Mouse (Mus musculus) 3134 (cell line): Measurements from ENCODE around the gene Asmt.

Experiments
- DNase-seq: peaks from one replicate; pipeline ENCODE4 v3.0.0-alpha.2; 2011; ENCODE audit warnings: low spot score; ENCODE audit not compliant: insufficient read length; ENCODE audit errors: extremely low read depth

The Asmt gene

GRCm38 (mm10) chrX:170672594-170673092 lies at the start of gene Asmt:
Asmt (plus strand) TSS chrX:170672644.
- peak; percentile 52 for DNase-seq

- DNase-seq: peak; percentile 59
Observed at GRCm38 (mm10) chrX:170673233-170673951, 948 bp downstream of the Asmt start.

DNA sequence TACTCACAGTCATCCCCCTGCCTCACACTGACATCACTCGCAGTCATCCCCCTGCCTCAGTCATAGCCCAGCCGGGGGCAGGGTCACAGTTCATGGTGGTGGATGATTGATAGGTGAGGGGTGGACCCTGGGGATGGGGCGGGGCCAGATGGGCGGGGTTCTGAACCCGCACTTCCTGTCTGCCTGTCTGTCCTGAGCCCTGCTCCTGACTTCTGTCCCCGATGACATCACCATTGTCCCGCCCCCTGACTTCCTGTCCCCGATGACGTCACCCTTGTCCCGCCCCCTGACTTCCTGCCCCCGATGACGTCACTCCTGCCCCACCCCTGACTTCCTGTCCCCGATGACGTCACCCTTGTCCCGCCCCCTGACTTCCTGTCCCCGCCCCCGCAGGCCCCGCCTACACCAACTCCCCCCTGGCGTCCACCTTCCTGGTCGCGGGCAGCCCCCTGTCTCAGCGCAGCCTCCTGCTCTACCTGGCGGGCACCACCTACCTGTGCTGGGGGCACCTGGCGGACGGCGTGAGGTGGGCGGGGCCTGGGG lies 1.9 kb downstream of the Asmt start:
- DNase-seq: no peak

- DNase-seq: no peak
Observed at GRCm38 (mm10) chrX:170674885-170675876, 2.7 kb downstream of the Asmt start.

GRCm38 (mm10) chrX:170675923-170676605 lies 3.6 kb downstream of the Asmt start:
- DNase-seq: no peak

- DNase-seq: no peak
Observed at GRCm38 (mm10) chrX:170676606-170677239, 4.3 kb downstream of the Asmt start.

DNA sequence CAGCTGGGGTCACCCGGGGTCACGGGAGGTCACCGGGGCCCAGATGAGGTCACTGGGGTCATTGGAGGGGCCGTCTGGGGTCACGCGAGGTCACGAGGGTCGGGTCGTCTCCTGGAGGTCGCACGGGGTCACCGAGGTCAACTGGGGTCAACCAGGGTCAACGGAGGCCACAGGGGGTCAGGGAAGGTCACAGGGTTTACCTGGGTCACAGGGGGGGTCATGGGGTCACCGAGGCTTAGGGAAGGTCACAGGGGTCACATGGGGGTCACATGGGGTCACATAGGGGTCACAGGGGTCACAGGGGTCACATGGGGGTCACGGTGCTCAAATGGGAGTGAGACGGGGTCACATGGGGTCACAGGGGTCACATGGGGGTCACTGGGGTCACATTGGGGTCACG lies 4.8 kb downstream of the Asmt start:
- DNase-seq: no peak

GRCm38 (mm10) chrX:170677680-170678079 lies 5.2 kb downstream of the Asmt start:
- no peak for DNase-seq
